Mouse (Mus musculus): ENCODE measurements around the gene Stxbp3. TPM values are rescaled to one million over a fixed set of nuclear protein-coding genes. Genes with fewer than 3 reads are reported as not detected.

The Stxbp3 gene
- polyA plus RNA-seq (2015; fragmentation: Nextera tagmentation; extraction: Ambion mirVana): 23.4 and 27.0 TPM in 2 replicates

GRCm38 (mm10) chr3:108840000-108840715 is at the start of gene Stxbp3:
Gene Stxbp3 (minus strand): TSS chr3:108840526.

DNA sequence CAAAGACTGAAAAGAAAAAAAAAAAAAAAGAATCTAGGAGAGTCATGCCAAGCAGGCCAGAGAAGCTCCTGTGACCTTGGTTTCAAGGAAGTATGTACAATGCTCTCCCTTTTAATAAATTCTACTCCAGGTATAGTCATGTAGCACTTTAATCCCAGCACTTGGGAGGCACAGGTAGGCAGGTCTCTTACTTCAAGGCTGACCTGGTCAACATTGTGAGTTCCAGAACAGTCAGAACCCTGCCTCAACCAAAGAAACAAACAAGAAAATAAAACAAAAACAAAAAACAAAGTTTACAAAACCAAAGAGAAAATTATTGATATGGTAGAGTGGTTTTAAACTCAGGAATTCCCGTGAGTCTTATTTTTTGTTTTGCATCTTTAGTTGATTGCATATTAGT is 49.6 kb upstream of the Stxbp3 start, which contains the start of gene Fndc7:
Fndc7 (minus strand) TSS at position 101 of the 400 bp plus-strand sequence.

Other genes with a start within 250 kb of the Stxbp3 start
- gene Wdr47, start 249.2 kb downstream of the Stxbp3 start, polyA plus RNA-seq (2015; fragmentation: Nextera tagmentation; extraction: Ambion mirVana): 2.7 and 3.5 TPM in 2 replicates
- 52.5 and 52.8 TPM in 2 replicates for gene Clcc1, start 186.6 kb downstream of the Stxbp3 start, polyA plus RNA-seq (2015; fragmentation: Nextera tagmentation; extraction: Ambion mirVana)
- gene Gpsm2, start 118.2 kb downstream of the Stxbp3 start, polyA plus RNA-seq (2015; fragmentation: Nextera tagmentation; extraction: Ambion mirVana): 42.9 and 47.5 TPM in 2 replicates
- gene Aknad1, start 100.9 kb downstream of the Stxbp3 start, polyA plus RNA-seq (2015; fragmentation: Nextera tagmentation; extraction: Ambion mirVana): 0.40 and 0.59 TPM in 2 replicates
- gene Fndc7, start 49.5 kb upstream of the Stxbp3 start, polyA plus RNA-seq (2015; fragmentation: Nextera tagmentation; extraction: Ambion mirVana): 0.07 and 0.13 TPM in 2 replicates
- gene Prpf38b, start 71.2 kb upstream of the Stxbp3 start, polyA plus RNA-seq (2015; fragmentation: Nextera tagmentation; extraction: Ambion mirVana): 46.3 and 49.8 TPM in 2 replicates
- gene Henmt1, start 99.3 kb upstream of the Stxbp3 start, polyA plus RNA-seq (2015; fragmentation: Nextera tagmentation; extraction: Ambion mirVana): 0.40 TPM in 1 of 2 replicates, not detected in the other
- not detected in 2 replicates for gene Gm9857, start 99.9 kb upstream of the Stxbp3 start, polyA plus RNA-seq (2015; fragmentation: Nextera tagmentation; extraction: Ambion mirVana)
- gene Fam102b, start 187.1 kb upstream of the Stxbp3 start, polyA plus RNA-seq (2015; fragmentation: Nextera tagmentation; extraction: Ambion mirVana): 5.5 and 7.6 TPM in 2 replicates
- gene Slc25a54, start 239.9 kb upstream of the Stxbp3 start, polyA plus RNA-seq (2015; fragmentation: Nextera tagmentation; extraction: Ambion mirVana): not detected in 2 replicates

Measured in spleen, postnatal 0 days (tissue).